Mouse (Mus musculus): ENCODE data around the gene Sorcs1. TPM values are rescaled to one million over a fixed set of nuclear protein-coding genes. Genes with fewer than 3 reads are reported as not detected.

Sorcs1 gene
- polyA plus RNA-seq, 1 experiment from 2014 or later = 2.8 TPM

DNA sequence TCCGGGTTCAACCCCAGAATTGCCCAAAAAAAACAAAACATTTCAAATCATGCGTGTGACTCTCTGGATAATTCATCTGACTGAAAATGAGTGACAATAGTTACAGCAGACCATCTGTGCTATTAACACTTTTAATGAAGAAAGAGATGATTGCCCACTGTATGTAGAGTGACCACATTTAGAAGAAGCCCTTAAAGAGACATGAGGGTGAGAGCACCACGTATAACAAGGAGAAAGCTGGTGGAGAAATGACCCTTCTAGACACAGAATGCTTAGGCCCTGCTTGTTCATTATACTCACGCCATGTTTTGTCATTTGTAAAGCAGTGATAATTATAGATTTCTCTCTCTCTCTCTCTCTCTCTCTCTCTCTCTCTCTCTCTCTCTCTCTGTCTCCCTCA, 499.6 kb downstream of the Sorcs1 start:
- no peaks in the 10 kb centered on the region for H3K4me1 ChIP-seq (replicated peaks; ENCODE audit: insufficient read depth, low read length)
- no peak for ATAC-seq (replicated peaks; ENCODE audit: low FRiP score, low read depth)
- no peak overlapping the region for H3K4me2 ChIP-seq (ENCODE audit: low read length)
- H3K4me3 ChIP-seq (replicated peaks; ENCODE audit: low read depth, low read length) = no peak overlapping the region
- no peaks in the 10 kb centered on the region for H3K9me3 ChIP-seq (replicated peaks; ENCODE audit: low read length)
- H3K27ac ChIP-seq = no peak overlapping the region
- no peaks in the 10 kb centered on the region for H3K36me3 ChIP-seq (ENCODE audit: insufficient read depth, low read length)
- no peak overlapping the region for H3K9ac ChIP-seq (ENCODE audit: low read depth, low read length)
- no peaks in the 10 kb centered on the region for H3K27me3 ChIP-seq (ENCODE audit: insufficient read depth, low read length)
- no peak for DNase-seq (ENCODE audit: low spot score)
- TF ChIP-seq CTCF (IDR thresholded peaks at IDR 0.05; ENCODE audit: low read depth) = no peak
- 63% methylated on average over 4 of the region's 4 CpGs for WGBS

- H3K9ac ChIP-seq (ENCODE audit: low read depth, low read length) = no peak overlapping the region
- no peaks in the 10 kb centered on the region for H3K36me3 ChIP-seq (ENCODE audit: insufficient read depth, low read length)
- no peak for ATAC-seq (replicated peaks; ENCODE audit: low FRiP score, low read depth)
- H3K4me2 ChIP-seq (ENCODE audit: low read length) = no peak overlapping the region
- H3K9me3 ChIP-seq (replicated peaks; ENCODE audit: low read length) = no peaks in the 10 kb centered on the region
- TF ChIP-seq CTCF (IDR thresholded peaks at IDR 0.05; ENCODE audit: low read depth) = no peak
- no peak for DNase-seq (ENCODE audit: low spot score)
- no peak overlapping the region for H3K4me3 ChIP-seq (replicated peaks; ENCODE audit: low read depth, low read length)
- H3K4me1 ChIP-seq (replicated peaks; ENCODE audit: insufficient read depth, low read length) = no peaks in the 10 kb centered on the region
- no peak overlapping the region for H3K27ac ChIP-seq
- H3K27me3 ChIP-seq (ENCODE audit: insufficient read depth, low read length) = no peaks in the 10 kb centered on the region
- 64% methylated on average over 4 of the region's 4 CpGs for WGBS
These were observed 500.3 kb downstream of the Sorcs1 start for GRCm38 (mm10) chr19:50178151-50178550.

GRCm38 (mm10) chr19:50171849-50172248, 506.6 kb downstream of the Sorcs1 start:
- ATAC-seq (replicated peaks; ENCODE audit: low FRiP score, low read depth) = no peak
- no peak overlapping the region for H3K4me2 ChIP-seq (ENCODE audit: low read length)
- H3K36me3 ChIP-seq (ENCODE audit: insufficient read depth, low read length) = no peaks in the 10 kb centered on the region
- TF ChIP-seq CTCF (IDR thresholded peaks at IDR 0.05; ENCODE audit: low read depth) = peak; percentile 54
- no peaks in the 10 kb centered on the region for H3K27me3 ChIP-seq (ENCODE audit: insufficient read depth, low read length)
- no peak overlapping the region for H3K4me3 ChIP-seq (replicated peaks; ENCODE audit: low read depth, low read length)
- no peak overlapping the region for H3K9ac ChIP-seq (ENCODE audit: low read depth, low read length)
- no peaks in the 10 kb centered on the region for H3K9me3 ChIP-seq (replicated peaks; ENCODE audit: low read length)
- no peak overlapping the region for H3K27ac ChIP-seq
- no peaks in the 10 kb centered on the region for H3K4me1 ChIP-seq (replicated peaks; ENCODE audit: insufficient read depth, low read length)
- 73% methylated on average over 4 of the region's 4 CpGs for WGBS
- DNase-seq (ENCODE audit: low spot score) = no peak

- WGBS = 70% methylated on average over 6 of the region's 6 CpGs
- no peak for TF ChIP-seq CTCF (IDR thresholded peaks at IDR 0.05; ENCODE audit: low read depth)
- no peaks in the 10 kb centered on the region for H3K27me3 ChIP-seq (ENCODE audit: insufficient read depth, low read length)
- H3K27ac ChIP-seq = no peak overlapping the region
- no peak overlapping the region for H3K9ac ChIP-seq (ENCODE audit: low read depth, low read length)
- ATAC-seq (replicated peaks; ENCODE audit: low FRiP score, low read depth) = no peak
- no peak overlapping the region for H3K4me2 ChIP-seq (ENCODE audit: low read length)
- H3K4me1 ChIP-seq (replicated peaks; ENCODE audit: insufficient read depth, low read length) = no peaks in the 10 kb centered on the region
- no peak for DNase-seq (ENCODE audit: low spot score)
- H3K9me3 ChIP-seq (replicated peaks; ENCODE audit: low read length) = no peaks in the 10 kb centered on the region
- H3K4me3 ChIP-seq (replicated peaks; ENCODE audit: low read depth, low read length) = no peak overlapping the region
- no peaks in the 10 kb centered on the region for H3K36me3 ChIP-seq (ENCODE audit: insufficient read depth, low read length)
These were observed 527.3 kb downstream of the Sorcs1 start for GRCm38 (mm10) chr19:50151111-50151510.

DNA sequence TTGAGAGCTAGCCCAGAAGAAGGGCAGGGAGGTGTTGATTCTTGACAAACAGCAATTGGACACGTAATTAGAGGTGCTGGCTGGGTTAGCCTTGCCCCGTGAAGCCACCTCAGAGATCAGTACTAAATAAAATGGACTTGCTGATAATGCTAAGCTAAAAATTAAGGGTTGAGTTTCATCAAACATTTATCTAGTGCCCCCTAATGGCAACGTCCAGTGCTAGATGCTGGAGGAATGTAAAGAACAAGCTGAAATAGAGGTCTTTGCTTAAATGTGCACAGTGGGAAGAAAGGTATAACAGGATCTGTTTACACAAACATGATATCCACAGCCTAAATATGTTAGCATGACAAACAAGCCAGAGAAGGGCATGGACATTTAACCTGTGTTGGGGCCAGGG, 532.5 kb downstream of the Sorcs1 start:
- DNase-seq (ENCODE audit: low spot score) = peak; percentile 60
- WGBS = 13% methylated on average over 3 of the region's 3 CpGs

DNA sequence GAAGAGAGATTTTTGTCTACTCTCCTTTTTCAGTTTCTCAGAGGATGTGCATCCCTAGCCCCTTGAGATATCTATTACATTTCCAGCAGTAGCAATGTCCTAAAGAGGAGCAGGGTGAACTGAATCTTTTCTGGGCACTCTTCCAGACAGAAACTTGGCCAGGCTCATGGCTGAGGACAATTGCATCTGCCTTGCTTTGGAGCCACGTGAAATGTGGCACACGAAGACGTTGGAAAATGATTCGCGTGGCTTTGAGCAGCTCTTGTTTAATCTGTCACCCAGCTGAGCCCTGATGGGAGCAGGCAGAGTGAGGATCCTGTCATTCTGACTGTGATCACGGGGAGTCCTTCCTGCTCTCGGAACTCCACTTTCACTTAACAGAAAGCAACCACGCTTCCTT, 536.6 kb downstream of the Sorcs1 start:
- no peaks in the 10 kb centered on the region for H3K36me3 ChIP-seq (ENCODE audit: insufficient read depth, low read length)
- ATAC-seq (replicated peaks; ENCODE audit: low FRiP score, low read depth) (no peak), DNase-seq (ENCODE audit: low spot score) (no peak)
- no peak overlapping the region for H3K4me3 ChIP-seq (replicated peaks; ENCODE audit: low read depth, low read length)
- H3K4me1 ChIP-seq (replicated peaks; ENCODE audit: insufficient read depth, low read length) = no peaks in the 10 kb centered on the region
- 58% methylated on average over 8 of the region's 8 CpGs for WGBS
- no peak for TF ChIP-seq CTCF (IDR thresholded peaks at IDR 0.05; ENCODE audit: low read depth)
- no peaks in the 10 kb centered on the region for H3K27me3 ChIP-seq (ENCODE audit: insufficient read depth, low read length)
- H3K27ac ChIP-seq = no peak overlapping the region
- H3K9me3 ChIP-seq (replicated peaks; ENCODE audit: low read length) = no peaks in the 10 kb centered on the region
- no peak overlapping the region for H3K9ac ChIP-seq (ENCODE audit: low read depth, low read length)
- H3K4me2 ChIP-seq (ENCODE audit: low read length) = no peak overlapping the region

More for the DNA sequence above, 532.5 kb downstream of the Sorcs1 start:
- no peaks in the 10 kb centered on the region for H3K4me1 ChIP-seq (replicated peaks; ENCODE audit: insufficient read depth, low read length)
- H3K4me2 ChIP-seq (ENCODE audit: low read length) = no peak overlapping the region
- no peak overlapping the region for H3K4me3 ChIP-seq (replicated peaks; ENCODE audit: low read depth, low read length)
- no peak overlapping the region for H3K9ac ChIP-seq (ENCODE audit: low read depth, low read length)
- H3K9me3 ChIP-seq (replicated peaks; ENCODE audit: low read length) = no peaks in the 10 kb centered on the region
- no peaks in the 10 kb centered on the region for H3K27me3 ChIP-seq (ENCODE audit: insufficient read depth, low read length)
- TF ChIP-seq CTCF (IDR thresholded peaks at IDR 0.05; ENCODE audit: low read depth) = peak; percentile 65
- ATAC-seq (replicated peaks; ENCODE audit: low FRiP score, low read depth) = no peak
- H3K36me3 ChIP-seq (ENCODE audit: insufficient read depth, low read length) = no peaks in the 10 kb centered on the region
- H3K27ac ChIP-seq = no peak overlapping the region

DNA sequence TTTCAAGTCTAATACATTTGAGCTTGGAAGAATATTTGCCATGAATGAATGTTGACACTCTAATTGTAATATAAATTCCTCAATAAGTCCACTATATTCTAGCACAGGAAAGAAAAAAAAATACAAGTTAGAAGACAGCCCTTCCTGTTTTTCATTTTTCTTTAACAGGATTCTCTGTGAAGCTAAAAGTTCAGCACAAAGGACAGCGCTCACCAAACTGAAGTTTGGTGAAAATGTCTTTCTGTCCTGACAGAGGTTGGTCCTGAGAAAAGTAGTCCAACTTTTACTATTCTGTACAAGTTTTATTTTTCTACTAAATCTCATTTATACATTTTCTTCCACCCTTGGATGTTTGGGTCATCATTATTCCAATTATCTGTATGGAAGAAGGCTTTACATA, 543.8 kb downstream of the Sorcs1 start:
- no peak for TF ChIP-seq CTCF (IDR thresholded peaks at IDR 0.05; ENCODE audit: low read depth)
- Histone ChIP-seq H3K4me1 (replicated peaks; ENCODE audit: insufficient read depth, low read length) (no peaks in the 10 kb centered on the region), H3K4me3 (replicated peaks; ENCODE audit: low read depth, low read length) (no peak overlapping the region), H3K36me3 (ENCODE audit: insufficient read depth, low read length) (no peaks in the 10 kb centered on the region), H3K4me2 (ENCODE audit: low read length) (no peak overlapping the region), H3K27ac (no peak overlapping the region), H3K9ac (ENCODE audit: low read depth, low read length) (no peak overlapping the region), H3K9me3 (replicated peaks; ENCODE audit: low read length) (no peaks in the 10 kb centered on the region), H3K27me3 (ENCODE audit: insufficient read depth, low read length) (no peaks in the 10 kb centered on the region)
- 79% methylated on average over 1 of the region's 1 CpGs for WGBS
- DNase-seq (ENCODE audit: low spot score) (peak; percentile 36), ATAC-seq (replicated peaks; ENCODE audit: low FRiP score, low read depth) (no peak)

Data from kidney, postnatal 0 days (tissue).